ENCODE assay signal across 11 mouse cellular contexts in the genomic region with DNA sequence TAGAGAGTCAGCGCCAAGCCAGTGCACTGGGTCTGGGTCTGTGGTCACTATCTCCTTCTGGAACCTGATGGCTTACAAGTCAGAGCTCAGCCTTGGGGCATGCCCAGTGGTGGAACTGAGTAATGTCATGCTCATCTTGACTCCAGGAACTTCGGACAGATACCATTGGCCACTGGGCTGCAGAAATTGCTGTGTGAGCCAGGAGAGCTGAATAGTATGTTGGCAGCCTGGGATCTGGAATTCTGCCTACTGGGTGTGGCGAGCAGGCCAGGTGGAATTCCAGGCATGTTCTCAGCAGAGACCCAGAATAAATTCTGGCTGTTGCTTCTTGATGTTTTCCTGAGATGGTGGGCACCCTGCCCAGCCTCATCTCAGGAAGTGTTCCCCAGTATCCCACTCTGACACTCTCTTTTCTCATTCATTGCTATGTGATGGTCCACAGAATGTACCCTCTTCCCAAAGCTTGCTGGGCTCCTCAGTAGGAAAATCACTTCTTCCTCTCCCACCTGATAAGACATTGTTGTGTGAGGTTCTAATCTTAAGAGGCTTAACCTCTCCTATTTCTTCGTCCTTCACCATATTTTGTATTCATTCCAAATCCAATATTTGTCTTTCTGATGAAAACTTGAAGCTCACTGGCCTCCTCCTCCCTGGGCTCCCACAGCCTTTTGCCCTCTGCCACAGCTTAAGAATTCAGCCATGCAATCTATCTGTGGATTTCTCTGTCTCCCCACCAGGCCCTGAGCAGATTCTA. TPM values are rescaled to one million over a fixed set of nuclear protein-coding genes. Genes with fewer than 3 reads are reported as not detected.
DNase-seq lines count a peak whose midpoint lies in the region; ATAC-seq and TF ChIP-seq lines count a peak whose summit lies in the region.
"Had no signal": no experiment of that assay in that cellular context is flagged by ENCODE, and none has a peak within 500 bp of the region (broad histone marks: within the 10 kb centered on the region; RNA-seq: fewer than 3 reads in every experiment).

No protein-coding gene starts in this region.

- peak; percentile 12; the same call in 1 of the 2 replicates for TF ChIP-seq CTCF in gastrocnemius, adult 2 months (IDR thresholded peaks at IDR 0.05)
- TF ChIP-seq CTCF in lung, embryonic 14.5 days (IDR thresholded peaks at IDR 0.05; ENCODE audit: low read depth): peak; percentile 39

- H3K4me2 ChIP-seq in lung, embryonic 14.5 days: no peak overlapping the region

- peak; percentile 62 for ATAC-seq in lung, embryonic 14.5 days (ENCODE audit: insufficient read depth)
- ATAC-seq in erythroblast, adult 5-6 weeks (replicated peaks; ENCODE audit: low FRiP score, poor library complexity, severe bottlenecking): no peak
- ATAC-seq: intestine, embryonic 16.5 days had no signal

- 57% methylated on average over 4 of the region's 4 CpGs for WGBS in lung, embryonic 14.5 days

- peak; percentile 23 for DNase-seq in gastrocnemius, adult 2 months
- DNase-seq in gastrocnemius, postnatal 25 days: no peak
- DNase-seq in NIH3T3 (ENCODE audit: low read depth): peak; percentile 57
- DNase-seq in heart, adult 9 months (ENCODE audit: low spot score in 2 of 2): peak; percentile 6 to 36
- DNase-seq in lung, embryonic 14.5 days: peak; percentile 65
- no peak for DNase-seq in embryo, embryonic 9.5 days (ENCODE audit: extremely low spot score)
- DNase-seq in urinary bladder, postnatal 25 days (ENCODE audit: low spot score): no peak
- DNase-seq: thymus, postnatal 14 days had no signal

- H3K27me3 ChIP-seq in lung, embryonic 14.5 days (ENCODE audit: insufficient read depth, low read length): no peaks in the 10 kb centered on the region

- intact Hi-C loops in gastrocnemius, adult 2 months (cut with DNase I): no loop called here

- H3K9ac ChIP-seq in lung, embryonic 14.5 days: no peak overlapping the region

- H3K36me3 ChIP-seq in lung, embryonic 14.5 days (ENCODE audit: insufficient read depth): no peaks in the 10 kb centered on the region

- no peak overlapping the region for H3K27ac ChIP-seq in gastrocnemius, adult 2 months
- peak overlapping the region; percentile 37; the same call in 1 of the 2 replicates for H3K27ac ChIP-seq in lung, embryonic 14.5 days (ENCODE audit: low read depth)
- H3K27ac ChIP-seq: macrophage had no signal

- H3K9me3 ChIP-seq in lung, embryonic 14.5 days (ENCODE audit: low read depth, low read length): no peaks in the 10 kb centered on the region

- H3K4me3 ChIP-seq in gastrocnemius, adult 2 months: no peak overlapping the region
- no peak overlapping the region for H3K4me3 ChIP-seq in lung, embryonic 14.5 days (ENCODE audit: low read depth, low read length)

- H3K4me1 ChIP-seq in lung, embryonic 14.5 days (ENCODE audit: insufficient read depth): no peaks in the 10 kb centered on the region

RNA-seq across cellular contexts. Expression of a gene that starts 41.6 kb away (rescaled TPM):
- total RNA-seq in gastrocnemius, adult 2 months (2021): 100 to 1,000 TPM; 174 to 187 TPM
- 100 to 1,000 TPM; 124 to 147 TPM for total RNA-seq in gastrocnemius, postnatal 25 days (2021)
- 133 and 139 TPM in 2 replicates for polyA plus RNA-seq in lung, embryonic 14.5 days (2014; fragmentation: Nextera tagmentation; extraction: Ambion mirVana)
- total RNA-seq in erythroblast, adult 5-6 weeks (2015; ENCODE audit: low replicate concordance): 34.6 and 44.3 TPM in 2 replicates
- 10.3 and 17.8 TPM in 2 replicates for total RNA-seq in erythroblast, adult 5-6 weeks (2017; ENCODE audit: low replicate concordance)

Comparison
In these comparisons a context has a peak if more than half of its experiments do, and no peak if none do; other contexts are left out.
1. DNase-seq: peak in gastrocnemius, adult 2 months (single experiment), NIH3T3 (single experiment), heart, adult 9 months (2 of 2) and lung, embryonic 14.5 days (single experiment); none in gastrocnemius, postnatal 25 days (single experiment), embryo, embryonic 9.5 days (single experiment) and urinary bladder, postnatal 25 days (single experiment).